Mouse (Mus musculus): ENCODE results near the gene Spcs2.

- TF ChIP-seq CTCF (IDR thresholded peaks at IDR 0.05; ENCODE audit: low read depth), result no peak
- TF ChIP-seq EP300 (IDR thresholded peaks at IDR 0.05; ENCODE audit: low read depth), result no peak
Observed at GRCm38 (mm10) chr7:99911038-99911437, 47.8 kb upstream of the Spcs2 start.

All from heart, postnatal 0 days (tissue).